Mouse (Mus musculus): Measurements from ENCODE around the gene Pced1a. TPM values are rescaled to one million over a fixed set of nuclear protein-coding genes. Genes with fewer than 3 reads are reported as not detected.

The Pced1a gene
- 1 to 10 TPM; 4.7 to 7.7 TPM for total RNA-seq (2021)
- long read RNA-seq, experiment 1, partial matches to known transcripts: 2 of 5 reads
- long read RNA-seq, experiment 1, other reads (novel, unspliced or antisense): 2 of 5 reads
- long read RNA-seq, experiment 2, partial matches to known transcripts: 0 of 3 reads
- long read RNA-seq, experiment 2, other reads (novel, unspliced or antisense): 3 of 3 reads

DNA sequence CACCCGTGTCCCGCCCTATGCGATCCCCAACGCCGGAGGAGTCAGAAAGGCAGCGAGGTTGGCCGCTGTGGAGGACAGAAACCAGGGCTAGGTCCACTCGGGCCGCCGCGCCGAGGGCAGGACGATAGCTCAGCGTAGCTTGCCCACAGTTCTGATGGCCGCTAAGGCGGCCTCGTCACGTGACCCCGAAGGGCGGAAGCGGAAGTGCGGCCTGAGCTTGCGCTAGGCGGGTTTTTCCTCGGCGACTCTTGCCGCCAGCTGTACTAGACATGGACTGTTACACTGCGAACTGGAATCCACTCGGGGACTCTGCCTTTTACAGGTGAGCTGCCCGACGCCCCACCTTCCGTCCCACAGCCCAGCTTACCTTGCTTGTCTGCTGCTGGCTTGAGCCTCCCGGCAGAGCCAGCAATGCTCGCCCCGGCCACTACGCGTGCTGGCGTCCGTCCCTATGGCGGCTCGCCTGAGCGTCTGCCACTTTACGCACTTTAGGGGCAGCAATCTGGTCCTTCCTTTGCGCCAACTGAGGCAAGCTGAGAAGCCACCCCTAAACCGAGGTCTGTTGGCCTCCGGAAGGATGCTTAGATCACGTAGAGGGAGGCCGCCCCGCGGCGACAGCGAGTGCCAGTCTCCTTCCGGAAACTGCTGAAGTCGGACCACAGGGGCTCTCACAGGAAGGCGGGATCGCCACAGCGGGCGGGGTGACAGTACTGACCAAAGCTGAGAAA lies at the start of gene Pced1a, which contains the start of gene Vps16:
TSS of gene Pced1a (minus strand) at position 576 of the 728 bp plus-strand sequence.
TSS of gene Vps16 (plus strand) at position 214 of the 728 bp plus-strand sequence.
- DNase-seq: peak; percentile 95

DNA sequence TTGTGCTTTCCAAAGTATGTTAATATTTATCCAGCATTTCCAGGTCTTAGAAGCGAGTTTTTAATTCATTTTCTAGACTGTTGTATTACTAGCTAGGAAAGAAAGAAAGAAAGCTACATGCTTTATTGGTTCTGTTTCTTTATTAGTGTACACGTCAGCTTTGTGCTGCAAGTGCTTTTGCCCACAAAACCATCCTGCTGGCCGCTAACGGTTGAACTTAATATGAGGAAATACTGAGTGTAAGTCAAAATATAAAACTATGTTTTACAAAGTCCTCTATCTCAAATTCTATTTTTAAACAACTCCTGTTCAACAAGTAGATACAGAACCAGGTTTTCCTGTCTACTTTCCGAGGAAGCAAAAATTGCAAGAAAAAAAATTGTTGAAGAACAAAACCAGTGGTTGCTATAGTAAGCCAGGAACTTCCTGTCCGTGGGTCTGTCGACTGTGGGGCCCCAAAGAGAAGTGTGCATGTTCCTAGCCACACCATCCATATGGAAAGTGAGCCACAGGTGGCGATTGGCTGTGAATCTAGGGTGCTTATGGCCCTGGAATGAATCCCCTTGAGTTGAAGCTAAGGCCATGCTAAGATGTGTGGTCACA lies 48.5 kb upstream of the Pced1a start:
- no peak for DNase-seq

DNA sequence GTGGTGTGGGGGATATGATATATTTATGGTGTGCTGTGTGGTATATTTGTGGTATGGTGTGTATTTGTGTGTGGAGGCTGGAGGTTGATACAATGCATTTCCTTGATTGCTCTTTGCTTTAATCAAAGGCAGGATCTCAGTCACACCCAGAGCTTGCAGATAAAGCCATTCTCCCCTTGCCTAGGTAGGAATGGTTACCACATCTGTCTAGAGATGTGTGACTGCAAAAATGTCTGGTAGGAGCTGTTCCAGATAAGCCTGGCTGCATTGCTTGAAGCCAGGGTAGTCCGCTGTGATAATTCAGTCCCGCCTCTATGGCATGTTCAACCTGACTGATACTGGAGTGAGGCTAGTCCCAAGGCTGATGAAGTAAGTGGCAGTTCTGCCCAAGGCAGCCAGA lies 45.4 kb upstream of the Pced1a start:
- no peak for DNase-seq

DNA sequence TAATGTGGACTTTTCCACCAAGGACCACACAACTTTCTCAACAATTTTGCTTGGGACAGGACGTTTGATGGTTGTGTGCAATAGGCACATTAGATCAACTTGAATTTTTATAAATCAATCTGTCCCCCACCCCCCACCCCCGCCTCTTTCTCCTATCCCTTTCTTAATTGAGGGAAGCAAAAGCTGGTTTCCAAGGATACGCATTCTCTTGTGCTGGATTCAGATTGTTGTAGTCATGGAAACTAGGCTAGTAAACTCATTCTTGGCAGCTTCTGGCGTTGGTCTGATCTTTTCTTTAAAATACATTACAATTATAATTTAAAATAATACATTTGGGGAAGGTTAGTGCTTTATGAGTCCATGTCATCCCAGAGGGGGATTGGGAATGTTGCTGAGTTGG lies 44.9 kb upstream of the Pced1a start:
- no peak for DNase-seq

DNA sequence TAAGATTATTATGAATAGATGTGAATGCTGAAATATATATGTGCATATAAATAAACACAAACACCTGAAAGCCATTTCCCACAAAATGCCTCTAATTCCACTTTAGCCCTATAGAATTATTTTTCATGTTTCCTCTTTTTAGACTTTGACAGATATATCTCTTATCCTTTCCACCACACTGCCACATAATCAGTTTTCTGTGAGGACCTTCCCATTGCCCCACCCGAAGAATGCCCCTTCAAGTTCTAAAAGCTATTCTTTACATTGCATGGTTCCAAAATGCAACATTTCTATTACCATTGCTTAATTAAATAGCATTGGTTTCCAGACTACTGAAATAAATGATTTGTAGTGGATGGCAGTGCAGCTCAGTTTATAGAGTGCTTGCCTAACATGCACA lies 41.9 kb upstream of the Pced1a start:
- no peak for DNase-seq

DNA sequence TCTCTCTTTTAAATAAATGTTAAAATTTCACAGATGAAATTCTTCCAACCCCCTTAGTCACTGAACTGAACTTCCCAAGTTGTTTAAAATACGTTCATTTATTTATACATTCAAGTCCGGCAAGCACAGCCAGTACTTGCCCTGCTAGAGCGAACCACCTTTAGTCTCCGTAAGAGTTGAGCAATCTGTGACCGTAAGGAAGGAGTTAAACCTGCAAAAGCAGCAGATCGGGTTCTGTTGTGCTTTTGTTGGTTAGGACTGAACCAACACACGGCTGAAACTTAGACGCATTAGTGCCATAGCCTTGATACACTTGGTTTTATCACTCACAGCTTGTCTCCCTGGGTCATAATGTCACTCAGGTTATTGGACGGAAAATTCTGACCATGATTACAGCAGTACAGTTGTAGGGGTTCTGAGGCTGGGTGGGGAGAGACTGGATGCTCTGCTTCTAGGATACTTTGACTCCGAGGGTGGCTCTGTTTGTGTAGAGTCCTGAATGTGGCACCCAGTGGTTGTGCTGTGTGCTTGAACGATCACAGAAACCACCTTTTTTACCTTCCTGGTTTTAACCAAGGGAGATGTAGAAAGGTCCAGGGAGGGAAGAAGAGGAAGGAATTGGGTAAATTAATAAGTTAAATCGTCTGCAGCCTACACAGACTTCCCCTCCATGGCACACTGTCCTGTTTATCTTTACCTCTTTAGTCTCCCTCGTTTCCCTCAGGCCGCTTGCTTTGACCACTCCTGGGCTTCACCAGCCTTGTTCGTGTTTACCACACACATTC lies 37.0 kb upstream of the Pced1a start:
- DNase-seq: no peak

DNA sequence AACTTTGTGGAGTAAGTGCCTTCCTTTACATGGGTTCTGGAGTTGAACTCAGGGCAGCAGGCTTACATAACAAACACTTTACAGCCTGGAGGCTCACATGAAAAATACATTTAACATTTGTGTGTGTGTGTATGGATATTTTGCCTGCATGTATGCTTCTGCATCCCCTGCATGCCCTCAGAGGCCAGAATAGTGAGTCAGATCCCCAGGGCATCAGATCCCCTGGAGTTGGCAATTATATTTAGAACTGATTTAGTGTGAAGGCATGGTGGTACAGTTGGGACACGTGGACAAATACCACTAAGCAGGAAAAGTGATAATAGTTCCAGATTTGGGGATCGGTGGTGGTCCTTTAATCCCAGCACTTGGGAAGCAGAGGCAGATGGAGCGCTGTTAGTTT lies 35.1 kb upstream of the Pced1a start:
- no peak for DNase-seq

DNA sequence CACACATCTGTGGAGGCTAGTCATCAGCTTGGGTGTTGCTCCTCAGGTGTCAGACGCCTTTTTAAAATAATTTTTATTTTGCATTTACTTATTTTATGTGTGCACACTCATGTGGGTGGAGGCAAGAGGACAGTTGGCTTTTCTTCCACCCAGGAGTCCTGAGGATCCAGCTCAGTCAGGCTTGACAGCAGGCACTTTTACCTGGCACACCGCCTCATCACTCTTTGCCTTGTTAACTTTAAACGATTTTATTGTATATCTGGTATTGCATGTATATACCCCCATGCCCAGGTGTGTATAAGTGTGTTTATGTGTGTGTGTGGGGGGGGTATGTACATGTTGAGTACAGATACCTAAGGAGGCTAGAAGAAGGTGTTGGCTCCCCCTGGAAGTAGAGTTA lies 33.4 kb upstream of the Pced1a start:
- no peak for DNase-seq

DNA sequence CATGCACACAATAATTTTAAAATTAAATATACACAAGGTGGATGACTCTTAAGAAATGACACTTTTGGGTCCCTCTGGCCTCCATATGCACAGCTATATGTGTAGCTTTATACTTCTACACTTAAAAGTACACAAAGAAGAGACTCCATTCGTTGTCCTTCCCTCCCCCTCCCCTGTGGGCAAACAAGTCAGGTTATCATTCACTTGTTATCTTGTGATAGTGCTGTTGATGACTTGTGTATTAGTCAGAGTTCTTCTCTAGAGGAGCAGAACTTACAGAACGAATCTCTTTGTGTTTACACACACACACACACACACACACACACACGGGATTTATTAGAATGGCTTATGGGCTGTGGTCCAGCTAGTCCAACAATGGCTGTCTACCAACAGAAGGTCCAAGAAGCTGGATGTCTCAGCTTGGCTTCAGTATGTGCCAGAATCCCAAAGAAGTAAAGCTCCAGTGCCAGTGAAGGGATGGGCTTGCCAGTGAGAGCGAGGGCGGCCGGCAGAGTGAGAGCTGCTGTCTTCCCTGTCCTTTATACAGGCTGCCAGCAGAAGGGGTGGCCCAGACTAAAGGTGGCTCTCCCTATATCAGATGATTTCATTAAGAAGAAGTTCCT lies 30.4 kb upstream of the Pced1a start:
- no peak for DNase-seq

DNA sequence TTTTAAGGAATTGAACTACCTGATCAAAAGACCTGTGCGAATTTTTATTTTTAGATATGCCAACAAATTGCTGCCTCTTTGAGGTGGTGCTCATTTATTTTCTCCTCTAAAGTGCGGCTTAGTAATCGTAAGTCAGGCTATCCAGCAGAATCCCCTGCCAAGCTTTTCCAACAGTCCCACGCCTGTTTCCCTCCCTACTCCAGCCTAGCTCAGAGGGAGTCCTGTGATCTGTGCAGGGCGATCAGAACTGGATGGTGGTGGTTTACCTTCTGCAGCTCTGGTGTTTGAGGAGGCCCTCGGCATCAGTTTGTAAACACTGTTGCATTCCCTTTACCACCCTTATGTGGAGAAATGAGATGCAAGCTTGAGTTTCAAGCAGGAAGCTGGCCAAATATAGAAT lies 28.9 kb upstream of the Pced1a start:
- no peak for DNase-seq

DNA sequence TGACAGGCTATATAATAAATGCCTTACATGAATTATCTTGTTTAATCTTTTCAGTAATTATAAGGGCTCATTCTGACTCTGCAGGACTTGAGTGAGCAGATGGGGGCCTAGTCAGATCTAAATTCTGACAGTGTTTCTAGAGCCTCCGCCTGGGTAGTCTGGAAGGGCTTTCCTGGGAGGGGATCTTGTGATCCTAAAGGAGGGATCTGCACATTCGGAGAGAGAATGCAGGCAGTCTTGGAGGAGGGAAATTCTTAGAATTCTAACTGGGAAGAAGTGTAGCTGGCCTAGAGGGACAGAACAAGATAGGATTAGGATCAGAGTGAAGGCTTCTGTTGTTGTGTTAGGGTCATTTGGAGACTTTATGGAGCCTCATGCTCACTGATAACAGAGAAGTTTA lies 27.8 kb upstream of the Pced1a start:
- DNase-seq: no peak

DNA sequence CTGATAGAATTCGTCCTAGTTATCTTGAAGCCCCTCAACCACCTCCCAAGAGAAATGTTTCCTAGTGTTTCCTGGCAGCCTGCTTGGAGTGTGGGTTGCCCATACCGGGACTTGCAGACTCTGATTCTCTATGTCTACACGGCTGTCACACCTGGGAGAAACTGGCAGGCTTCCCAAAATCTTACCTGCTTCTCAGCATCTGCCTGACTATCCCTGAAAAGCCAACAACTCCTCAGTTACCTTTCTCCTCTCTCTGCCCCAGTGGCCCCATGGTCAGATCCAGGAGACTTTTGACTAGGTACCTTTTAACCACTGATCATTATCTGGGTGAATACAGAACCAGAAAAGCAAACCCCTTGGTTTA lies 27.2 kb upstream of the Pced1a start:
- DNase-seq: no peak

DNA sequence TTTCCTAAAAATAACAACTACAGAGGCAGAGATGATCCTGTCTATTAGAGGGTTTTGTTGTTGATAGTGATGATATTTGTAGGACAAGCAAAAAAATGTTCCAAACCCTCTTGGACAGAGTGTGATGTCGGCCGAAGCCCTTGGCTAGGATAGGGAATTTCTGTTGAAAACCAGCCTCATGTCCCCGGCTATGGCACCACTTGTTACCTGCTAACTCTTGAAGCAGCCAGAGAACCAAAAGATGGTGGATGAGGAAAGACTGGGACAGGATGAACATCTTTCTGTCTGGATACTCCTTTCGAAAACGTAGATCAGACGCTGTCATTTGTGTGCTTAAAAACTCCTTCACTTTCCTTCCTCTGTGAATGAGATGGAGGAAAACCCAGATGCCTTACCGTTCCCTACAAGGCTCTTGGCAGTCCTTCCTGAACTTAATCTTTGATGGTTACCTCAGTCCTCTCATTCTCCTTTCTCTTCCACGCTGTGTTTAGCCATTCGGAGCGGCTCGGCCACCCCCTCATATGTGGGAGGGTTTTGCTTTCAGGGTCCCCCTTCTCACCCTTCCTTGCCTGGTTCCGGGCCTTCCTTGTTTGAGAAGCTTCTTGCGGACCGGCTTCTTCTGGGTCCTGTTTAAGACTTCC lies 26.7 kb upstream of the Pced1a start:
- DNase-seq: no peak

DNA sequence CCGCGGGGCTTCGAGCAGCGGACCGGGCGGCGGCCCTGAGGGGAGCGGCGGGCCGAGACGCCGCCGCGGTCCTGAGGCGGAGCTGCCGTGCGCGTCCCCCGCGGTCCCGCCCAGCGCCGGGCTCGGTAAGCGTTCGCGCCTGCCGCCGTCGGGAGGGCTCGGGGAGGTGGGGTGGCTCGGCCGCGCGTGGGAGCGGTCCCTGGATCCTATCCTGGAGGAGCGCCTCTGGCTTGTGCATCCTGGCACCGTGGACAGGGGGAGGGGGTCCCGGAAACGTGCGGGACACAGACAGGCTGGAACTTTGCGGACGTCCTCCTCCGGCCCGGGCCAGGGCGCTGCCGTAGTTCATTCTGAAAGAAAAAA lies 25.9 kb upstream of the Pced1a start:
- DNase-seq: peak; percentile 72

DNA sequence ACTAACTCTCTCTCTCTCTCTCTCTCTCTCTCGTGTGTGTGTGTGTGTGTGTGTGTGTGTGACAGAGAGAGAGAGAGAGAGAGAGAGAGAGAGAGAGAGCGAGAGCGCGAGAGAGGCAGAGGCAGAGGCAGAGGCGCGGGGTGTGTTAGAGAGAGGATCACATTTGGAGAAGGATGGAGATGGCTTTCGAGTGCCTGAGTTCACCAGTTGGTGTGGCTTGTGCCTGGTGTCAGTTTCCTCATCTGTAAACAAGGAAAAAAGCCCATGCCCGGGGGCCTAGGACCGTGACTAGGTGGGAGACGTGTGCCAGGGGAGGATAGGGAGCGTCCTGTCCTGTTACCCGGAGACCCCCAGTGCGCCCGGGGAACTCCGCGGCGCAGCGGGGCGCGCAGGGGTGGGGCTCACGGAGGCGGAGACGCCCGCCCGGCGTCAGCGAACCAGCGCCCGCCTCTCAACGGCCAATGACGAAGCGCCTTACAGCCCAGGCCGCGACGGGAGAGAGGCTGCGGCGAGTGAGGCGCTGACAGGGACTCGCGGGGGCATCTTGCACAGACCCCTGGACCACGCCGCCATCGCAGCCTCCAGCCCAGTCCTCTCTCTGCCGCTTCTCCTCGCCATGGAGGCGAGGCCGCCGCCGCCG lies 25.4 kb upstream of the Pced1a start, which contains the start of gene Ptpra:
TSS of gene Ptpra (plus strand) at position 485 of the 640 bp plus-strand sequence.
- peak; percentile 92 for DNase-seq

DNA sequence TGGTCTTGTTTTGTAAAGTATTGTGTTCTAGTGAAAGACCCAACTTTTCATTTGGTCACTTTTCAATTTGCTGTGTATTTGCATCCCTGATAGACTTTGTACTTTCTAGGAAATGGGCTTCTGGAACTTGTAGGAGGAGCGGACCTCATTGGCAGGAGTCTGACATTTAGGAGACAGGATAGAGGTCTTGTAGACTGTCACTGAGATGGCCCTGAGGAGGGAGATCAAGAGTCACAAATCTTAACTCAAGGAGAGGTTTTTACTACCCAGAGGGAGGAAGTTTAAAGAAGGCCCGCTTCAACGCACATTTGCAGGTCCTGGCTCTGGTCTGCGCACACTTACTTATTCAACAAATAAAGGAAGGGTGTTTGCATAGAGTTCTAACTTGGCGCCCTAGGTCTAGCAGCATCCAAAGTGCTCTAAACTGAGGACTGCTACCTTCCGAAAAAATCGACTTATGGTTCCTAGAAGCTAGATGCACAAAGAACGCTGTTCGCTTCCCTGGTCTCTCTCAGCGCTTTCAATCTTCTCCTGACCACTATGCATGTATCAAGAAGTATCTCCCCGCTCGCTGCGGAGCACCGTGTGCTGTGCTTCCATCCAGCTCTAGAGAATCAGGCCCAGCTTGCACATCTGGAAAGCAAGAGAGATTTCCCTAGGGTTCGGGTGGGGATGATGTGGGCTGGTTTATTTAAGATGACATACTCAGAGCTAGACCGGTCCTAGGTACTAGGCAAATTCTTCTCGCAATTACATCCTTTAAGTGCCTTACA lies 24.7 kb upstream of the Pced1a start:
- no peak for DNase-seq

DNA sequence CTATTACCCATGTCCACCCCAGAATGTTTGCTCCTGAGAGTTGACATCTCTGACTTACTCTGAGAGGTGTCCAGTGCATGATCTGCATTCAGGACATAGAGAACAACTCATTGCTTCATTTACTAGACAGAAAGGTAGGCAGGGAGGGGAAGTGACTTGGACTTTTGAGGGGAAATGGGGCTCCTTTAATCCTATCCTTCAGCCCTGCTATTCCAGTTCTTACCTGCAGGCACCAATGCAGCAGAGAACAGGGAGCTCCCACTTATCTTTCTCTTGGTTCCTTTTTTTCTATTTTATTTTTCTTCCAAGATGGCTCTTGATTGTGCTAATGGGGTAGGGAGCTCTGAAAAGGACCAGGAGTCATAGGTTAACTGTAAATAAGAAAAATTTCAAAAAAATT lies 23.9 kb upstream of the Pced1a start:
- no peak for DNase-seq

DNA sequence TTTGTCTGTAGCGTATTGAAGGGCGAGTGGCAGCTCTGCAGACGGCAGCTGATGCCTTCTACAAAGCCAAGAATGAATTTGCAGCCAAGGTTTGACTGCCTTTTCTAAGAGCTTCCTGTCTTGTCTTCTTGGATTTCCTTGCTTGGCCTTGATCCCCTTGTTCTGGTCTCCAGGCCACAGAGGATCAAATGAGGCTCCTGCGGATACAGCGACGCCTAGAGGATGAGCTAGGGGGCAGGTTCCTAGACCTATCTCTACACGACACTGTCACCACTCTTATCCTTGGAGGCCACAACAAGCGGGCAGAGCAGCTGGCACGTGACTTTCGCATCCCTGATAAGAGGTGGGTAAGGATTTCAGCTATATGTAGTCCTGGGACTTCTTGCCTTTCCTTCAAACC lies 17.7 kb upstream of the Pced1a start:
- no peak for DNase-seq

DNA sequence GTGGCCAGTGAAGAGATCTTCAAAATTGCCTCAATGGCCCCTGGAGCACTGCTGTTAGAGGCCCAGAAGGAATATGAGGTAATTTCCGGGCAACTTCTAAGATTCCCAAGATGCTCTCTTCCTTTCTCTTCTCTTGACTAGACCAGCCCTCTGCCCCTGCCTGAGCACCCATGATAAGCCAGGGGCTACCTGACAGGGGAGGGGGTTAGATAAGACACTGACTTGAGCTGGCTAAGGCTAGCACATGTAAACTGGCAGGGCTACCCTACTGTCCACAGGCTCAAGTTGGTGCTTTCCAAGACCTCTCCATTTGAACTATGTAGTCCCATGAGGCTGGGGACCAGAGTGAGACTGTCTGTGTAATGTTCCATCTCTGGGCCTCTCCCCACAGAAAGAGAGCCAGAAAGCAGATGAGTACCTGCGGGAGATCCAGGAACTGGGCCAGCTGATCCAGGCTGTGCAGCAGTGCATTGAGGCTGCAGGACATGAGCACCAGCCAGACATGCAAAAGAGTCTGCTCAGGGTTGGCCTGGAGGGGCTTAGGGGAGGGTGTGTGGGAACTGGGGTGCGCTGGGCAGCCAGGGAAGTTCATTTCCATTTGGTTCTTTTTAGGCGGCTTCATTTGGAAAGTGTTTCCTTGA lies 15.5 kb upstream of the Pced1a start:
- DNase-seq: no peak

DNA sequence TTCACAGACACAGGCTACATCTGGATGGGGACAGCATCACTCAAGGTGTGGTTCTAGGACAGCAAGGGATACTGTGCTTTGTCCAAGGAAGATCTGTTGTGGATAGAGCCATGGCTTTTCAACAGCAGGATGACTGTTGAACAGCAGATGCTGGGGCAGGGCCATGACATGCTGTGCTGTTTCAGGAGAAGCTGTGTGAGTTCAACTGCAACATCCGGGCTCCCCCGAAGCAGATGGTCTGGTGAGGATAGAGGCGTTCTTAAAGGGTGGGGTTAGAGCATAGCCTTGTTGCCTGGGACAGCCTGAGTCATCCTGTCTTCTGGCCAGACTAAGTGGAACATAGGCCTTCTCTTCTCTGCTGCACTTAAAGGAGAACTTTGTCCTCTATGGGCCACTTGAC lies 14.4 kb upstream of the Pced1a start:
- no peak for DNase-seq

Data from gastrocnemius, postnatal 10 days (tissue).